Mouse (Mus musculus) CH12.LX (cell line): ENCODE data around the gene Zfp61. TPM values are rescaled to one million over a fixed set of nuclear protein-coding genes. Genes with fewer than 3 reads are reported as not detected.

ENCODE experiments used
- DNase-seq: peaks from one replicate; pipeline ENCODE4 v3.0.0-alpha.2; 2013; ENCODE audit errors: extremely low read depth
- H3K27ac ChIP-seq: 2 replicates; pipeline ENCODE4 v1.5.1; 2012; ENCODE audit warnings: low read depth, mild to moderate bottlenecking, control low read depth, moderate library complexity; ENCODE audit not compliant: insufficient read depth
- H3K27me3 ChIP-seq: replicated peaks from 2 replicates; pipeline ENCODE3; 2012; ENCODE audit warnings: inconsistent platforms
- H3K36me3 ChIP-seq, 2 experiments: replicated peaks in 1 of 2; 2 replicates each; pipeline versions ENCODE3 to v1.6.1; 2012; ENCODE audit warnings: inconsistent platforms in 1 of 2, low read length in 1 of 2, mild to moderate bottlenecking in 1 of 2, mixed read lengths in 1 of 2, moderate library complexity in 1 of 2; ENCODE audit not compliant: control insufficient read depth in 1 of 2, insufficient read depth in 1 of 2
- H3K4me1 ChIP-seq, 2 experiments: 2 replicates each; pipeline ENCODE4 v1.6.1; 2012; ENCODE audit warnings: inconsistent platforms in 1 of 2, moderate library complexity in 1 of 2; ENCODE audit not compliant: insufficient read depth in 2 of 2, control insufficient read depth in 1 of 2
- H3K4me2 ChIP-seq: 2 replicates; pipeline ENCODE4 v1.6.1; 2012; ENCODE audit warnings: low read depth, mild to moderate bottlenecking, control low read depth; ENCODE audit not compliant: poor library complexity, insufficient read depth, severe bottlenecking
- H3K4me3 ChIP-seq, 3 experiments: fragments of 150-350 bp in 1 of 3; sonication (generic) in 1 of 3; replicated peaks in 1 of 3; 2 replicates each; pipeline versions ENCODE3 to v1.5.1; 2011 to 2012; ENCODE audit warnings: low read depth in 2 of 3, low read length in 2 of 3, mild to moderate bottlenecking in 2 of 3, moderate library complexity in 2 of 3, control low read depth in 1 of 3, improper control_type of control experiment in 1 of 3, inconsistent platforms in 1 of 3, mixed read lengths in 1 of 3; ENCODE audit not compliant: poor library complexity in 1 of 3
- H3K79me2 ChIP-seq: replicated peaks from 2 replicates; pipeline ENCODE4 v1.6.1; 2012; ENCODE audit warnings: mild to moderate bottlenecking, moderate library complexity; ENCODE audit not compliant: control insufficient read depth, poor library complexity, insufficient read depth, severe bottlenecking; ENCODE audit errors: extremely low read depth
- H3K9ac ChIP-seq: 2 replicates; pipeline ENCODE4 v1.6.1; 2012; ENCODE audit warnings: low read depth, mild to moderate bottlenecking, control low read depth, moderate library complexity; ENCODE audit not compliant: insufficient read depth
- H3K9me3 ChIP-seq: replicated peaks from 2 replicates; pipeline ENCODE3; 2012; ENCODE audit warnings: low read length, inconsistent platforms, mixed read lengths
- BHLHE40 ChIP-seq: IDR thresholded peaks from 2 replicates; pipeline ENCODE4 v1.6.1; 2011; ENCODE audit warnings: mild to moderate bottlenecking, low read depth, low read length, improper control_type of control experiment
- CHD1 ChIP-seq: IDR thresholded peaks from 2 replicates; pipeline ENCODE4 v1.6.1; 2012; ENCODE audit warnings: low read depth, low read length, improper control_type of control experiment, inconsistent platforms
- CHD2 ChIP-seq: IDR thresholded peaks from 2 replicates; pipeline ENCODE4 v1.6.1; 2011; ENCODE audit warnings: low read length, improper control_type of control experiment
- CTCF ChIP-seq, 2 experiments: IDR thresholded peaks in 1 of 2; conservative IDR thresholded peaks in 1 of 2; 2 replicates each; pipeline ENCODE4 v1.5.1; 2011 to 2012; ENCODE audit warnings: low read depth in 2 of 2, low read length in 2 of 2, improper control_type of control experiment in 1 of 2, inconsistent platforms in 1 of 2, mild to moderate bottlenecking in 1 of 2, moderate library complexity in 1 of 2
- E2F4 ChIP-seq: IDR thresholded peaks from 2 replicates; pipeline ENCODE4 v1.6.1; 2011; ENCODE audit warnings: low read depth, low read length, improper control_type of control experiment; ENCODE audit not compliant: insufficient replicate concordance
- ELF1 ChIP-seq: IDR thresholded peaks from 2 replicates; pipeline ENCODE4 v1.6.1; 2014; ENCODE audit warnings: low read depth, mild to moderate bottlenecking, inconsistent platforms, low read length, improper control_type of control experiment
- EP300 ChIP-seq: IDR thresholded peaks from 2 replicates; pipeline ENCODE4 v1.6.1; 2011; ENCODE audit warnings: low read length, improper control_type of control experiment
- ETS1 ChIP-seq: conservative IDR thresholded peaks from 2 replicates; pipeline ENCODE4 v1.6.1; 2012; ENCODE audit warnings: low read depth, mild to moderate bottlenecking, inconsistent platforms, low read length, improper control_type of control experiment, moderate library complexity
- HCFC1 ChIP-seq: IDR thresholded peaks from 2 replicates; pipeline ENCODE4 v1.6.1; 2012; ENCODE audit warnings: low read depth, mild to moderate bottlenecking, inconsistent platforms, low read length, improper control_type of control experiment
- JUN ChIP-seq: IDR thresholded peaks from 2 replicates; pipeline ENCODE4 v1.6.1; 2011; ENCODE audit warnings: low read depth, mild to moderate bottlenecking, low read length, improper control_type of control experiment, moderate library complexity; ENCODE audit not compliant: insufficient read depth
- JUND ChIP-seq: conservative IDR thresholded peaks from 2 replicates; pipeline ENCODE4 v1.6.1; 2011; ENCODE audit warnings: low read depth, low read length, improper control_type of control experiment
- KAT2A ChIP-seq: IDR thresholded peaks from 2 replicates; pipeline ENCODE4 v1.6.1; 2012; ENCODE audit warnings: low read length, improper control_type of control experiment, inconsistent platforms; ENCODE audit not compliant: insufficient replicate concordance
- MAFK ChIP-seq: IDR thresholded peaks from 2 replicates; pipeline ENCODE4 v1.6.1; 2011; ENCODE audit warnings: low read length, improper control_type of control experiment; ENCODE audit not compliant: insufficient replicate concordance
- MAX ChIP-seq: IDR thresholded peaks from 2 replicates; pipeline ENCODE4 v1.6.1; 2011; ENCODE audit warnings: low read length, improper control_type of control experiment
- MEF2A ChIP-seq: IDR thresholded peaks from 2 replicates; pipeline ENCODE4 v1.6.1; 2014; ENCODE audit warnings: low read depth, mild to moderate bottlenecking, inconsistent platforms, low read length, improper control_type of control experiment, borderline replicate concordance
- MXI1 ChIP-seq: IDR thresholded peaks from 2 replicates; pipeline ENCODE4 v1.6.1; 2011; ENCODE audit warnings: mild to moderate bottlenecking, low read depth, low read length, improper control_type of control experiment
- MYC ChIP-seq: IDR thresholded peaks from 2 replicates; pipeline ENCODE4 v1.6.1; 2011; ENCODE audit warnings: low read depth, mild to moderate bottlenecking, improper control_type of control experiment, low read length
- NELFE ChIP-seq: IDR thresholded peaks from 2 replicates; pipeline ENCODE4 v1.6.1; 2011; ENCODE audit warnings: low read depth, low read length, improper control_type of control experiment
- PAX5 ChIP-seq: IDR thresholded peaks from 2 replicates; pipeline ENCODE4 v1.6.1; 2012; ENCODE audit warnings: low read length, inconsistent platforms, mixed read lengths
- POLR2AphosphoS2 ChIP-seq: IDR thresholded peaks from 2 replicates; pipeline ENCODE4 v1.6.1; 2011; ENCODE audit warnings: low read depth, low read length, improper control_type of control experiment
- RAD21 ChIP-seq: IDR thresholded peaks from 2 replicates; pipeline ENCODE4 v1.6.1; 2011; ENCODE audit warnings: low read depth, mild to moderate bottlenecking, low read length, improper control_type of control experiment, moderate library complexity
- SMC3 ChIP-seq: IDR thresholded peaks from 2 replicates; pipeline ENCODE4 v1.6.1; 2011; ENCODE audit warnings: low read depth, low read length, improper control_type of control experiment
- TBP ChIP-seq: conservative IDR thresholded peaks from 2 replicates; pipeline ENCODE4 v1.6.1; 2011; ENCODE audit warnings: low read depth, low read length, improper control_type of control experiment
- TCF12 ChIP-seq: IDR thresholded peaks from 2 replicates; pipeline ENCODE4 v1.6.1; 2014; ENCODE audit warnings: low read depth, mild to moderate bottlenecking, inconsistent platforms, low read length, improper control_type of control experiment
- UBTF ChIP-seq: IDR thresholded peaks from 2 replicates; pipeline ENCODE4 v1.6.1; 2012; ENCODE audit warnings: low read depth, mild to moderate bottlenecking, inconsistent platforms, low read length, improper control_type of control experiment, moderate library complexity
- USF2 ChIP-seq: conservative IDR thresholded peaks from 2 replicates; pipeline ENCODE4 v1.6.1; 2011; ENCODE audit warnings: low read depth, low read length, improper control_type of control experiment
- ZMIZ1 ChIP-seq: IDR thresholded peaks from 2 replicates; pipeline ENCODE4 v1.6.1; 2012; ENCODE audit warnings: low read depth, mild to moderate bottlenecking, inconsistent platforms, low read length, improper control_type of control experiment
- dilution Hi-C: fragments of 300-500 bp; cut with MboI; formaldehyde crosslinking; loops from 2 replicates; pipeline ENCODE4 v1.14.3; 2020; ENCODE audit warnings: low sequenced_read_pairs; ENCODE audit not compliant: extremely low pct_unique_long_range_greater_than_20kb, extremely low pct_ligation_motif_present
- in situ Hi-C: fragments of 300-500 bp; cut with MboI; formaldehyde crosslinking; loops from 3 replicates; pipeline ENCODE4 v1.14.3; 2019; ENCODE audit warnings: low sequenced_read_pairs, low pct_ligation_motif_present, low pct_unique_long_range_greater_than_20kb, mixed read lengths
- polyA plus RNA-seq: library from polyadenylated mRNA; unstranded; fragments of >175 nt; gene quantifications from 2 replicates; pipeline ENCODE4 v1.2.1, GENCODE M21; 2012; ENCODE audit warnings: low read depth; ENCODE audit not compliant: insufficient read length
- total RNA-seq, 2 experiments: library from RNA; depleted of rRNA; stranded (reverse); fragments of 300-350 nt in 1 of 2; fragments of >200 nt in 1 of 2; gene quantifications; 2 replicates each; pipeline ENCODE4 v1.2.3; 2012 to 2014

Zfp61 gene
- total and polyA plus RNA-seq, 3 experiments = 2.3 to 3.3 (median 3.2) TPM

DNA sequence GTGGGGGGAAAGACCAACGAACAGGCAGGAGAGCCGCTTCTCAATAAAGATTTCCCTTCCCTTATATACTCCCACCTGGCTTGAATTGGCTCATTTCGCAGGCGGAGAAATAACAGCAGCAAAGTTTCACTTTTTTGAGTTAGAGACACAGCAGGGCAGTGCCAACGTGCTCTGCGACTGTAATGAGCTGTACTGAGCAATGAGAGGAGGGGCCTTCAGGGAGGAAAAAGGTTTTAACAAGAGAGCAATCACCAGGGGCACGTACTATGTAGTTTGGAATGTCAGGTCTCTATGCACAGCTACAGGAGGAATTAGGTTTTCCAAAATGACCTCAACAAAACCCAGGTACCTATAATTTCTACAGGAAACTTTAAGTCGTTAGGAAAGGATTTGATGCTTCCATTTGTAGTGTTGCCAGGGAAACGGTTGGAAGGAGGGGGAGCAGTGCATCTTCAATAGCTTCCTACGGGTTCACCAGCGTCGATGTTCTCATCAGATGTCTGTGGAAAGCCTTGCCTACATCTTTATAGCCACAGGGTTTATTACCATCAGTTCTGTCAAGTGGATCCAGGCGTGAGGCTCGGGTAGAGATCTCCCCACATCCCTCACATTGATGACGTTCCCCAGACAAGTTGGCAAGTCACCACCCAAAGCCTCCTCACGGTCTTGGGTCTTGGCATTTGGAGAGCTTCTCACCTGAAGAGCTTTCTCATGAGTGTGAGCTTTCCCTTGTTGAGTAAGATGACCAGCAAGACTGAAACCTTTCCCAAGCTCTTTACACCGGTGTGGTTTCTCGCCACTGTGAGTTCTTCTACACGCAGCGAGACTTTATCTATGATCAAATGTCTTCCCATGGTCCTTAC is 25.5 kb upstream of the Zfp61 start:
- H3K9me3 ChIP-seq = peaks cover 17% of the 10 kb centered on the region
- H3K36me3 ChIP-seq = no peaks in the 10 kb centered on the region
- dilution Hi-C loops = no loop called here
- H3K4me1 ChIP-seq = no peaks in the 10 kb centered on the region
- in situ Hi-C loops = no loop called here
- H3K27me3 ChIP-seq = peaks cover 52% of the 10 kb centered on the region
- DNase-seq = no peak
- no peak overlapping the region for H3K4me3 ChIP-seq
- TF ChIP-seq JUN (no peak), ZMIZ1 (no peak), E2F4 (no peak), PAX5 (no peak), MAFK (no peak), MYC (no peak), NELFE (no peak), EP300 (no peak), CHD2 (no peak), USF2 (no peak), UBTF (no peak), JUND (no peak), ETS1 (no peak), SMC3 (no peak), MEF2A (no peak), TBP (no peak), MAX (no peak)
- H3K4me2 ChIP-seq = no peak overlapping the region
- no peak overlapping the region for H3K9ac ChIP-seq
- H3K79me2 ChIP-seq = no peaks in the 10 kb centered on the region
- H3K27ac ChIP-seq = no peak overlapping the region

DNA sequence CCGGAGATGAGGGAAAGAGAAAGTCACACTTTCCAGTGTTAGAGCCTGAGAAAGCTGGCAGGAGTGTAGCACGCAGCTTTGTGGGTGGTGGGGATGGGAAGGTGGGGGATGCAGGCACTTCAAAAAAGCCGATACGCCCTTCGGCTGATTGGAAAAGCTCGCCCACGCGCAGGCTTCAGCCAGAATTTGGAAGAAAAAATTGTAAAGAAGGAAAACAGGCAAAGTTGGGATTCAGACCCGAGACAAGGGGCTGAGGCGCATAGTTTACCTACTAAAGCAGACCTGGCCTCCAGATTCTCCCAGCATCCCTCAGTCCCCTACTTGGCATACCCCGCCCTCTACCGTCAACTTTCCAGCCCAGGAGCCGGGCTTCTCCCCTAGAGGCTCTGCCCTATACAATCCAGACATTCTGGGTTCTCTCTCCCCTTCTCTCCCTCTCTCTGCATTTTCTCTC is 24.7 kb upstream of the Zfp61 start:
- dilution Hi-C loops = no loop called here
- no peak overlapping the region for H3K4me2 ChIP-seq

More for the DNA sequence above, 24.7 kb upstream of the Zfp61 start:
- H3K36me3 ChIP-seq = no peaks in the 10 kb centered on the region
- TF ChIP-seq RAD21 = no peak
- TF ChIP-seq SMC3 = no peak
- TF ChIP-seq ELF1 = no peak
- TF ChIP-seq HCFC1 = no peak
- TF ChIP-seq JUND = no peak
- TF ChIP-seq JUN = no peak
- TF ChIP-seq USF2 = no peak
- TF ChIP-seq KAT2A = no peak
- TF ChIP-seq BHLHE40 = no peak
- no peak for TF ChIP-seq E2F4
- TF ChIP-seq CHD1 = no peak
- TF ChIP-seq TCF12 = no peak
- no peak for TF ChIP-seq CTCF (conservative IDR thresholded peaks at IDR 0.05 in 1 of 2, IDR thresholded peaks at IDR 0.05 in 1 of 2; ENCODE audit: low read depth in 2 of 2, low read length in 2 of 2)
- no peak for TF ChIP-seq EP300
- TF ChIP-seq MXI1 = no peak
- no peak for TF ChIP-seq MYC
- TF ChIP-seq POLR2AphosphoS2 = no peak
- TF ChIP-seq, all 38 proteins: peak for 0
- peaks cover 53% of the 10 kb centered on the region for H3K27me3 ChIP-seq
- H3K27ac ChIP-seq = no peak overlapping the region
- peaks cover 17% of the 10 kb centered on the region for H3K9me3 ChIP-seq
- H3K79me2 ChIP-seq = no peaks in the 10 kb centered on the region
- no peak overlapping the region for H3K9ac ChIP-seq
- in situ Hi-C loops = no loop called here
- H3K4me3 ChIP-seq = no peak overlapping the region
- DNase-seq = no peak
- no peaks in the 10 kb centered on the region for H3K4me1 ChIP-seq
